Mouse (Mus musculus) G1E (cell line): ENCODE data around the gene Atp7a. TPM values are rescaled to one million over a fixed set of nuclear protein-coding genes. Genes with fewer than 3 reads are reported as not detected.
"Not testable (repeated sequence)": the region's sequence is repeated elsewhere in the genome, so short reads cannot be mapped to it uniquely, and the experiment has no call there.

ENCODE experiments used
- ATAC-seq: 2 replicates; pipeline ENCODE4 v1.8.0; 2016; ENCODE audit warnings: mild to moderate bottlenecking; ENCODE audit not compliant: insufficient number of reproducible peaks, poor library complexity, low FRiP score, severe bottlenecking; ENCODE audit errors: extremely low read depth
- DNase-seq: peaks from one replicate; pipeline ENCODE4 v3.0.0; 2012; ENCODE audit warnings: low spot score
- H3K27me3 ChIP-seq: 2 replicates; pipeline ENCODE4 v1.6.1; 2012; ENCODE audit warnings: mild to moderate bottlenecking, low read length, inconsistent platforms; ENCODE audit not compliant: insufficient read depth
- H3K36me3 ChIP-seq: replicated peaks from 2 replicates; pipeline ENCODE3; 2012; ENCODE audit warnings: mild to moderate bottlenecking, inconsistent platforms
- H3K4me1 ChIP-seq: 2 replicates; pipeline ENCODE4 v1.6.1; 2012; ENCODE audit warnings: low read depth, low read length, inconsistent platforms, mixed read lengths; ENCODE audit not compliant: insufficient read depth
- H3K4me3 ChIP-seq: 2 replicates; pipeline ENCODE4 v1.5.1; 2012; ENCODE audit warnings: low read depth, mild to moderate bottlenecking, inconsistent platforms, low read length, moderate library complexity, mixed read lengths
- H3K9me3 ChIP-seq: replicated peaks from 2 replicates; pipeline ENCODE4 v1.6.1; 2012; ENCODE audit warnings: inconsistent platforms
- CTCF ChIP-seq: IDR thresholded peaks from 2 replicates; pipeline ENCODE4 v1.5.1; 2012; ENCODE audit warnings: low read depth, low read length, inconsistent platforms, mixed read lengths
- GATA1 ChIP-seq: IDR thresholded peaks from 2 replicates; pipeline ENCODE4 v1.6.1; 2012; ENCODE audit warnings: borderline replicate concordance, low read length, inconsistent platforms, mixed read lengths
- GATA2 ChIP-seq: IDR thresholded peaks from 2 replicates; pipeline ENCODE4 v1.6.1; 2012; ENCODE audit warnings: low read depth, low read length, inconsistent platforms, borderline replicate concordance
- POLR2AphosphoS5 ChIP-seq: IDR thresholded peaks from 2 replicates; pipeline ENCODE4 v1.6.1; 2012; ENCODE audit warnings: low read depth, low read length, inconsistent platforms; ENCODE audit not compliant: insufficient replicate concordance
- TAL1 ChIP-seq: conservative IDR thresholded peaks from 2 replicates; pipeline ENCODE4 v1.6.1; 2012; ENCODE audit warnings: low read depth, low read length, inconsistent platforms, mixed read lengths
- polyA plus RNA-seq: library from polyadenylated mRNA; stranded (reverse); fragments of >175 nt; gene quantifications from 2 replicates; pipeline ENCODE4 v1.2.3, GENCODE M21; 2012
- total RNA-seq, 2 experiments: library from RNA; stranded (forward) in 1 of 2; stranded (reverse) in 1 of 2; fragments of 200-1000 nt in 1 of 2; fragments of >200 nt in 1 of 2; fragmentation: Nextera tagmentation in 1 of 2; gene quantifications; 2 replicates each; pipeline ENCODE4 v1.2.3; 2014 to 2017

The Atp7a gene
- 36.4 and 49.7 TPM in 2 replicates for total RNA-seq (2014; fragmentation: Nextera tagmentation)
- 15.5 and 20.3 TPM in 2 replicates for total RNA-seq (2017)
- 0.74 and 1.1 TPM in 2 replicates for polyA plus RNA-seq

DNA sequence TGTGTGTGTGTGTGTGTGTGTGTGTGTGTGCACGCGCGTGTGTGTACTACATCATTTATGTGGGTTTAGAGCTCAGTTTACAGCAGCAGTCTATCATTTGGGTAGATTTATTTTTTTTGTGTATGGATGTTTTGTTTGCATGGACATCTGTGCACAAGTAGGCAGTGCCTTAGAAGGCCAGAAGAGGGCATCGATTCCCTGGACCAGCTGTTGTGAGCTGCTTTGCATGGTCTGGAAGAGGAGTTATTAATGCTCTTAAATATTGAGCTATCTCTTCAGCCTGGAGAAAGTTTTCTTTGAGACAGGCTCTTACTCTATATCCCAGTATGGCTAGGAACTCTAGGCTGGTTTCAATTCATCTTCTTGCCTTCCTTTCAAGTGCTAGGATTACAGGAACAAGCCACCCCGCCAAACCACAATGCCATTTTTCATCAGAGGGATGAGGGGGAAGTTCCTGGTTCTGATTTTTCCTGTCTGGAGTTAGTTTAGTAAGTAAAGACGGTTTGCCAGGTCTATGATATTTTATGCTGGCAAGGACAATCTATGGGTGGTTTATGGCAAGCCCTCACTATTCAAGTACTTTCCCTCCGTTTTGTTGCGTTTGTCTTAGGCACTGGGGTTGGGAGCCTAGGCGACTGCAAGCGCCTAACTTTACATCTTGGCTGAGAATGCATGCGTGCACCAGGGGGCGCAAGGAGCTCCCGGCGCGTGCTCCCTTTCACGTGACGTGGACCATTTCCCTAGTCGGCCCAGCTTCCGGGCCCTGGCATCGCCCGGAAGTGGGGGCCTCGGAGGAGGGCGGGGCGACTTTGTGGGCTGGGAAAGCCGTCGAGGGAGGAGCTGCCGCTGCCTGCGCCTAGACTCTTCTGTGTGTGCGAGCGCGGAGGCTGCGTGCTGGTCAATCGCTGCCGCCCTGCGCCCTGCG is at the start of gene Atp7a:
TSS of gene Atp7a (plus strand) at position 859 of the 925 bp plus-strand sequence.
- Histone ChIP-seq H3K27me3 (no peaks in the 10 kb centered on the region), H3K4me1 (peaks cover 10% of the 10 kb centered on the region; the same call in 1 of the 2 replicates), H3K4me3 (peak within 1 kb of the TSS; percentile 72), H3K36me3 (peaks cover 9% of the 10 kb centered on the region), H3K9me3 (no peaks in the 10 kb centered on the region)
- peak; percentile 90 for ATAC-seq
- peak; percentile 26 for DNase-seq
- TF ChIP-seq GATA1 = no peak
- TF ChIP-seq CTCF = no peak
- no peak for TF ChIP-seq GATA2
- no peak for TF ChIP-seq TAL1
- no peak for TF ChIP-seq POLR2AphosphoS5

DNA sequence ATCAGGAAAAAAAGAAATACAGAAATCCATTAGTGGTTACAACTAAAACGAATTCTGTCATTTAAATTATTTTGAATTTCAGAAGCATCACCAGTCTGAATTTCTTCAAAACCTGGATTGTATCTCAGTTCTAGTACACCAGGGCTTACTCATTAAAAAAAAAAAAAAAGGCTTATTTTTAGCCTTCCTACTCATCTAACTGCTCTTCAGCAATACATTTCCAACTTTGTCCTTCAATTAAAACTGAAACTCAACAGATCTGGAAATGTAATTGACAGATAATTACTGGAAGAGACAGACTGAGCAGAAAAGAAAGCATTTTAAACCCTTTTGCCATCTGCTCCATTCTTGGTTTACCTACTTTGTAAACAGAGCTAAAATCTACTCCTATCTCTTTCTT is 25.5 kb upstream of the Atp7a start:
- no peak for DNase-seq
- TF ChIP-seq GATA1 = no peak
- no peak for TF ChIP-seq CTCF
- TF ChIP-seq POLR2AphosphoS5 = no peak
- TF ChIP-seq GATA2 = no peak
- no peak for TF ChIP-seq TAL1
- H3K4me3 ChIP-seq = no peak overlapping the region
- ATAC-seq = no peak
- H3K4me1 ChIP-seq = peaks cover under 1% of the 10 kb centered on the region; the same call in 1 of the 2 replicates
- H3K9me3 ChIP-seq = no peaks in the 10 kb centered on the region
- H3K36me3 ChIP-seq = peaks cover 52% of the 10 kb centered on the region
- H3K27me3 ChIP-seq = no peaks in the 10 kb centered on the region

DNA sequence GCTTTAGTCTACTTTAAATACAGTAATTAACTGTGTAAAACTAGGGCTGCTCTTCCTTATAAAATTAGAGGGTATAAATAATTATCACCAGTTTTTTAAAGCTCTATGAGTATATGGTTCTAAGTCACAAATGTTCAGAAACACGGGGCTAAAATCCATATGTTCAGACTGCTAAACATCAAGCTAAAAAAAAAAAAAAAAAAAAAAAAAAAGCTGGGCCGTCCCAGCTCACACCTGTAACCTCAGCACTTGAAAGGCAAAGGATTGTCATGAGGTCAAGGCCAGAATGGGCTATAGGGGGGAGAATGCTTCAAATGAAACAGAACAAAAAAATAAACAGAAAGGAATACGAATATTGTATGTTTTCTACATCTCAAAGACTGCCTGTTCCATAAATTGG is 16.3 kb upstream of the Atp7a start:
- H3K4me1 ChIP-seq = peaks cover 22% of the 10 kb centered on the region
- peak overlapping the region; percentile 76 for H3K4me3 ChIP-seq
- TF ChIP-seq CTCF = no peak
- no peak for TF ChIP-seq GATA1
- no peak for TF ChIP-seq TAL1
- TF ChIP-seq POLR2AphosphoS5 = no peak
- no peak for TF ChIP-seq GATA2
- ATAC-seq = no peak
- peaks cover 9% of the 10 kb centered on the region for H3K36me3 ChIP-seq
- H3K9me3 ChIP-seq = no peaks in the 10 kb centered on the region
- no peak for DNase-seq
- no peaks in the 10 kb centered on the region for H3K27me3 ChIP-seq

GRCm38 (mm10) chrX:106011465-106012159 is 15.5 kb upstream of the Atp7a start, which contains the start of gene Magt1:
TSS of gene Magt1 (minus strand) at chrX:106011906.
- no peaks in the 10 kb centered on the region for H3K27me3 ChIP-seq
- H3K4me3 ChIP-seq = peak within 1 kb of the TSS; percentile 76
- peak; percentile 82 for ATAC-seq

GRCm38 (mm10) chrX:106012559-106012958 is 14.5 kb upstream of the Atp7a start:
- DNase-seq = no peak
- TF ChIP-seq GATA1 (no peak), POLR2AphosphoS5 (no peak), TAL1 (no peak), GATA2 (no peak), CTCF (no peak)
- Histone ChIP-seq H3K27me3 (no peaks in the 10 kb centered on the region), H3K4me3 (peak overlapping the region; percentile 23; the same call in 1 of the 2 replicates), H3K36me3 (peaks cover 6% of the 10 kb centered on the region), H3K9me3 (no peaks in the 10 kb centered on the region), H3K4me1 (peaks cover 21% of the 10 kb centered on the region)
- ATAC-seq = no peak

More at GRCm38 (mm10) chrX:106011465-106012159, 15.5 kb upstream of the Atp7a start, which contains the start of gene Magt1:
- no peak for TF ChIP-seq TAL1
- no peak for TF ChIP-seq GATA1
- no peak for TF ChIP-seq POLR2AphosphoS5
- no peak for TF ChIP-seq GATA2
- TF ChIP-seq CTCF = no peak
- H3K9me3 ChIP-seq = no peaks in the 10 kb centered on the region
- peak; percentile 57 for DNase-seq
- peaks cover 22% of the 10 kb centered on the region for H3K4me1 ChIP-seq
- peaks cover 6% of the 10 kb centered on the region for H3K36me3 ChIP-seq

- no peak overlapping the region for H3K4me3 ChIP-seq
- H3K36me3 ChIP-seq = peaks cover 6% of the 10 kb centered on the region
- H3K27me3 ChIP-seq = no peaks in the 10 kb centered on the region
- ATAC-seq (no peak), DNase-seq (no peak)
- TF ChIP-seq GATA2 (no peak), CTCF (0 out of 2 replicates have a peak, but pooled peaks have one; percentile 4)
- H3K4me1 ChIP-seq = peaks cover 21% of the 10 kb centered on the region
- H3K9me3 ChIP-seq = no peaks in the 10 kb centered on the region
Observed at GRCm38 (mm10) chrX:106013217-106013616, 13.9 kb upstream of the Atp7a start.

- not testable (repeated sequence) for DNase-seq, H3K27me3 ChIP-seq, ATAC-seq, H3K9me3 ChIP-seq, H3K4me3 ChIP-seq
- peaks cover 17% of the 10 kb centered on the region for H3K36me3 ChIP-seq
- H3K4me1 ChIP-seq = peaks cover 20% of the 10 kb centered on the region
Observed at GRCm38 (mm10) chrX:106014741-106015377, 12.2 kb upstream of the Atp7a start.
